Comparison of ENCODE assay signal across 8 mouse cellular contexts in genomic region chr11:101062971-101063675, GRCm38 (mm10). TPM values are rescaled to one million over a fixed set of nuclear protein-coding genes. Genes with fewer than 3 reads are reported as not detected.
DNase-seq lines count a peak whose midpoint lies in the region; ATAC-seq and TF ChIP-seq lines count a peak whose summit lies in the region.

No protein-coding gene starts in this region.

- peaks cover 86% of the 10 kb centered on the region for H3K4me1 ChIP-seq in heart, embryonic 10.5 days
- peaks cover 77% of the 10 kb centered on the region for H3K4me1 ChIP-seq in E14TG2a.4 (replicated peaks; ENCODE audit: low read depth, low read length)
- peaks cover 73% of the 10 kb centered on the region for H3K4me1 ChIP-seq in erythroblast, embryonic 14.5 days (ENCODE audit: control insufficient read depth)
- H3K4me1 ChIP-seq in limb, embryonic 15.5 days = peaks cover 73% of the 10 kb centered on the region

- H3K36me3 ChIP-seq in heart, embryonic 10.5 days = peaks cover 9% of the 10 kb centered on the region; the same call in 1 of the 2 replicates
- H3K36me3 ChIP-seq in E14TG2a.4 (ENCODE audit: insufficient read depth, low read length) = peaks cover 6% of the 10 kb centered on the region; the same call in 1 of the 2 replicates
- peaks cover 82% of the 10 kb centered on the region for H3K36me3 ChIP-seq in erythroblast, embryonic 14.5 days (ENCODE audit: control insufficient read depth)
- H3K36me3 ChIP-seq in limb, embryonic 15.5 days = peaks cover 11% of the 10 kb centered on the region; the same call in 1 of the 2 replicates

- H3K27me3 ChIP-seq in heart, embryonic 10.5 days (ENCODE audit: insufficient read depth, poor library complexity, severe bottlenecking) = no peaks in the 10 kb centered on the region
- H3K27me3 ChIP-seq in E14TG2a.4 (ENCODE audit: insufficient read depth, low read length) = peaks cover 7% of the 10 kb centered on the region
- peaks cover 6% of the 10 kb centered on the region for H3K27me3 ChIP-seq in erythroblast, embryonic 14.5 days (ENCODE audit: control insufficient read depth)
- no peaks in the 10 kb centered on the region for H3K27me3 ChIP-seq in limb, embryonic 15.5 days

- H3K9ac ChIP-seq in limb, embryonic 15.5 days = no peak overlapping the region

- TF ChIP-seq CTCF in E14TG2a.4 (conservative IDR thresholded peaks at IDR 0.05; ENCODE audit: low read length) = no peak

- no peaks in the 10 kb centered on the region for H3K9me3 ChIP-seq in heart, embryonic 10.5 days
- H3K9me3 ChIP-seq in E14TG2a.4 (ENCODE audit: low read length) = no peaks in the 10 kb centered on the region
- no peaks in the 10 kb centered on the region for H3K9me3 ChIP-seq in erythroblast, embryonic 14.5 days (ENCODE audit: control insufficient read depth, low read length)
- no peaks in the 10 kb centered on the region for H3K9me3 ChIP-seq in limb, embryonic 15.5 days

- peak; percentile 7; the same call in 1 of the 2 replicates for ATAC-seq in limb, embryonic 15.5 days (ENCODE audit: insufficient number of reproducible peaks, low FRiP score, low TSS enrichment, low read depth)

- H3K27ac ChIP-seq in heart, embryonic 10.5 days = peak overlapping the region; percentile 93
- peak overlapping the region; percentile 90 for H3K27ac ChIP-seq in limb, embryonic 15.5 days

- no peak for DNase-seq in heart, embryonic 10.5 days (ENCODE audit: low spot score)
- DNase-seq in heart, adult 11 months = no peak
- DNase-seq in frontal cortex, postnatal 14 days (ENCODE audit: low spot score in 2 of 2) = no peak
- DNase-seq in urinary bladder, postnatal 4 days (ENCODE audit: low spot score in 2 of 2) = no peak
- DNase-seq in gastrocnemius, adult 18-20 months (ENCODE audit: low spot score) = no peak

- 53% methylated on average over 14 of the region's 14 CpGs for WGBS in heart, embryonic 10.5 days
- 58% methylated on average over 14 of the region's 14 CpGs for WGBS in limb, embryonic 15.5 days

- no peak overlapping the region for H3K4me2 ChIP-seq in limb, embryonic 15.5 days

- H3K4me3 ChIP-seq in heart, embryonic 10.5 days = peak overlapping the region; percentile 6
- peak overlapping the region; percentile 63 for H3K4me3 ChIP-seq in E14TG2a.4 (replicated peaks; ENCODE audit: low read length)
- H3K4me3 ChIP-seq in erythroblast, embryonic 14.5 days (replicated peaks) = peak overlapping the region; percentile 43
- H3K4me3 ChIP-seq in limb, embryonic 15.5 days = no peak overlapping the region

RNA-seq across cellular contexts. Expression of gene Naglu, which starts 6.7 kb away (rescaled TPM):
- 13.9 and 15.8 TPM in 2 replicates for polyA plus RNA-seq in heart, embryonic 10.5 days (2016; fragmentation: Nextera tagmentation; extraction: Ambion mirVana)
- 0.05 and 0.14 TPM in 2 replicates for polyA plus RNA-seq in erythroblast, embryonic 14.5 days (2012)
- 12.7 and 16.4 TPM in 2 replicates for polyA plus RNA-seq in limb, embryonic 15.5 days (2015; fragmentation: Nextera tagmentation; extraction: Ambion mirVana)
- 1 to 10 TPM; 3.9 TPM for total RNA-seq in gastrocnemius, adult 18-20 months (2021)

RNA-seq across cellular contexts. Expression of gene Hsd17b1, which starts 15.1 kb away (rescaled TPM):
- polyA plus RNA-seq in heart, embryonic 10.5 days (2016; fragmentation: Nextera tagmentation; extraction: Ambion mirVana) = 0.21 TPM in 1 of 2 replicates, not detected in the other
- polyA plus RNA-seq in erythroblast, embryonic 14.5 days (2012) = 0.04 and 0.06 TPM in 2 replicates
- 0.14 TPM in 1 of 2 replicates, not detected in the other for polyA plus RNA-seq in limb, embryonic 15.5 days (2015; fragmentation: Nextera tagmentation; extraction: Ambion mirVana)
- under 1 TPM; 0.16 to 0.33 TPM for total RNA-seq in gastrocnemius, adult 18-20 months (2021)

RNA-seq across cellular contexts. Expression of gene Coasy, which starts 19.2 kb away (rescaled TPM):
- 36.5 and 37.0 TPM in 2 replicates for polyA plus RNA-seq in heart, embryonic 10.5 days (2016; fragmentation: Nextera tagmentation; extraction: Ambion mirVana)
- polyA plus RNA-seq in erythroblast, embryonic 14.5 days (2012) = 0.65 and 0.87 TPM in 2 replicates
- 40.3 TPM in 2 replicates for polyA plus RNA-seq in limb, embryonic 15.5 days (2015; fragmentation: Nextera tagmentation; extraction: Ambion mirVana)
- 1 to 10 TPM; 7.3 to 7.7 TPM for total RNA-seq in gastrocnemius, adult 18-20 months (2021)

RNA-seq across cellular contexts. Expression of gene Mlx, which starts 24.0 kb away (rescaled TPM):
- polyA plus RNA-seq in heart, embryonic 10.5 days (2016; fragmentation: Nextera tagmentation; extraction: Ambion mirVana) = 42.6 and 52.0 TPM in 2 replicates
- 1.4 and 1.7 TPM in 2 replicates for polyA plus RNA-seq in erythroblast, embryonic 14.5 days (2012)
- polyA plus RNA-seq in limb, embryonic 15.5 days (2015; fragmentation: Nextera tagmentation; extraction: Ambion mirVana) = 51.7 and 53.8 TPM in 2 replicates
- total RNA-seq in gastrocnemius, adult 18-20 months (2021) = 10 to 100 TPM; 12.3 to 14.4 TPM

RNA-seq across cellular contexts. Expression of gene Psmc3ip, which starts 32.1 kb away (rescaled TPM):
- 29.6 and 40.8 TPM in 2 replicates for polyA plus RNA-seq in heart, embryonic 10.5 days (2016; fragmentation: Nextera tagmentation; extraction: Ambion mirVana)
- 3.9 and 5.2 TPM in 2 replicates for polyA plus RNA-seq in erythroblast, embryonic 14.5 days (2012)
- polyA plus RNA-seq in limb, embryonic 15.5 days (2015; fragmentation: Nextera tagmentation; extraction: Ambion mirVana) = 27.4 and 28.0 TPM in 2 replicates
- 1 to 10 TPM; 1.7 to 2.0 TPM for total RNA-seq in gastrocnemius, adult 18-20 months (2021)

Comparison
In these comparisons a context has a peak if more than half of its experiments do, and no peak if none do; other contexts are left out.
1. RNA of gene Naglu, which starts 6.7 kb away (polyA plus RNA-seq): 13.9 to 15.8 TPM in heart, embryonic 10.5 days and 12.7 to 16.4 TPM in limb, embryonic 15.5 days; 0.05 to 0.14 TPM in erythroblast, embryonic 14.5 days; every median in the first group is over 10 times any median in the second.
2. RNA of gene Coasy, which starts 19.2 kb away (polyA plus RNA-seq): 40.3 TPM in limb, embryonic 15.5 days and 36.5 to 37.0 TPM in heart, embryonic 10.5 days; 0.65 to 0.87 TPM in erythroblast, embryonic 14.5 days; every median in the first group is over 10 times any median in the second.